Mouse (Mus musculus) lung, embryonic 14.5 days (tissue): Measurements from ENCODE around the gene Pcif1. TPM values are rescaled to one million over a fixed set of nuclear protein-coding genes. Genes with fewer than 3 reads are reported as not detected.

Source experiments
- ATAC-seq: fragments of 200-750 bp; cut with Nextera tagmentation; 2 replicates; pipeline ENCODE4 v1.8.0; 2017; ENCODE audit warnings: mild to moderate bottlenecking, moderate TSS enrichment, moderate library complexity; ENCODE audit not compliant: insufficient read depth
- DNase-seq: peaks from one replicate; pipeline ENCODE4 v3.0.0-alpha.2; 2015
- H3K27ac ChIP-seq: fragments of 300-500 bp; sonication (generic); 2 replicates; pipeline ENCODE4 v1.5.1; 2014; ENCODE audit warnings: low read depth, mild to moderate bottlenecking, moderate library complexity
- H3K27me3 ChIP-seq: fragments of 300-500 bp; sonication (generic); 2 replicates; pipeline ENCODE4 v1.6.1; 2014; ENCODE audit warnings: low read length, control low read depth; ENCODE audit not compliant: insufficient read depth
- H3K36me3 ChIP-seq: fragments of 300-500 bp; sonication (generic); 2 replicates; pipeline ENCODE4 v1.6.1; 2014; ENCODE audit warnings: control low read depth; ENCODE audit not compliant: insufficient read depth
- H3K4me1 ChIP-seq: fragments of 300-500 bp; sonication (generic); 2 replicates; pipeline ENCODE4 v1.6.1; 2014; ENCODE audit warnings: antibody characterized with exemption, control low read depth; ENCODE audit not compliant: insufficient read depth
- H3K4me2 ChIP-seq: fragments of 300-500 bp; sonication (generic); 2 replicates; pipeline ENCODE4 v1.6.1; 2014; ENCODE audit warnings: mild to moderate bottlenecking
- H3K4me3 ChIP-seq: fragments of 300-500 bp; sonication (generic); 2 replicates; pipeline ENCODE4 v1.5.1; 2014; ENCODE audit warnings: low read depth, low read length
- H3K9ac ChIP-seq: fragments of 300-500 bp; sonication (generic); 2 replicates; pipeline ENCODE4 v1.6.1; 2014
- H3K9me3 ChIP-seq: fragments of 300-500 bp; sonication (generic); 2 replicates; pipeline ENCODE4 v1.6.1; 2016; ENCODE audit warnings: low read depth, low read length, control low read depth
- CTCF ChIP-seq: IDR thresholded peaks from 2 replicates; pipeline ENCODE4 v1.5.1; 2016; ENCODE audit warnings: antibody characterized with exemption, low read depth
- WGBS: fragments of 180-500 bp; shearing (Covaris S2); extraction: QIAGEN DNeasy Blood & Tissue Kit; methylation state at CpG from one replicate; pipeline ENCODE4 v1.1.7; 2014; 5-methylcytosine and 5-hydroxymethylcytosine counted together
- polyA plus RNA-seq: library from polyadenylated mRNA; unstranded; fragments of >200 nt; fragmentation: Nextera tagmentation; extraction: Ambion mirVana; gene quantifications from 2 replicates; pipeline ENCODE4 v1.2.1, GENCODE M21; 2014

Gene Pcif1
- polyA plus RNA-seq, 1 experiment from 2014 or later, result 83.0 TPM

DNA sequence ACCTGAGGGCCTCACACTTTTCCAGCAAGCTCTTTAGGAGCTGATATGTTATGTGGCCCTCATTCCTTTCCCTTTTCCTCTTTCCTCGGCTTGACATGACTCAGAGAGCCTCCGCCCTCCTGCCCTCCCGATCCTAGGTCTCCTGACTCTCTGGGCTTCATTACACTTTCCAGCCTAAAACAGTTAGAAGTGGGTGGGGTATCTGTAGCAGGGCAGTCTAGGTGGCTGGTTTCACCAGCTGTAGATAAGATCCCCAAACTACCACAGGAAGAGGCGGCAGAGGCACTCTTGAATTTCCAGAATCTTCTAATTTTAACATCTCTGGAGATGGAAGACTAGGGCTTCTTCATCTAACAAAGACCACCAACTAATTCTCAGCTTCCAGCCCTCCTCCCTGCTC, 14.5 kb upstream of the Pcif1 start:
- Histone ChIP-seq H3K4me3 (no peak overlapping the region), H3K27ac (no peak overlapping the region), H3K9ac (no peak overlapping the region), H3K4me1 (peaks cover 26% of the 10 kb centered on the region), H3K4me2 (no peak overlapping the region), H3K27me3 (no peaks in the 10 kb centered on the region), H3K9me3 (peaks cover 5% of the 10 kb centered on the region; the same call in 1 of the 2 replicates), H3K36me3 (no peaks in the 10 kb centered on the region)
- 70% methylated on average over 4 of the region's 4 CpGs for WGBS
- ATAC-seq, result no peak
- TF ChIP-seq CTCF, result no peak
- no peak for DNase-seq

DNA sequence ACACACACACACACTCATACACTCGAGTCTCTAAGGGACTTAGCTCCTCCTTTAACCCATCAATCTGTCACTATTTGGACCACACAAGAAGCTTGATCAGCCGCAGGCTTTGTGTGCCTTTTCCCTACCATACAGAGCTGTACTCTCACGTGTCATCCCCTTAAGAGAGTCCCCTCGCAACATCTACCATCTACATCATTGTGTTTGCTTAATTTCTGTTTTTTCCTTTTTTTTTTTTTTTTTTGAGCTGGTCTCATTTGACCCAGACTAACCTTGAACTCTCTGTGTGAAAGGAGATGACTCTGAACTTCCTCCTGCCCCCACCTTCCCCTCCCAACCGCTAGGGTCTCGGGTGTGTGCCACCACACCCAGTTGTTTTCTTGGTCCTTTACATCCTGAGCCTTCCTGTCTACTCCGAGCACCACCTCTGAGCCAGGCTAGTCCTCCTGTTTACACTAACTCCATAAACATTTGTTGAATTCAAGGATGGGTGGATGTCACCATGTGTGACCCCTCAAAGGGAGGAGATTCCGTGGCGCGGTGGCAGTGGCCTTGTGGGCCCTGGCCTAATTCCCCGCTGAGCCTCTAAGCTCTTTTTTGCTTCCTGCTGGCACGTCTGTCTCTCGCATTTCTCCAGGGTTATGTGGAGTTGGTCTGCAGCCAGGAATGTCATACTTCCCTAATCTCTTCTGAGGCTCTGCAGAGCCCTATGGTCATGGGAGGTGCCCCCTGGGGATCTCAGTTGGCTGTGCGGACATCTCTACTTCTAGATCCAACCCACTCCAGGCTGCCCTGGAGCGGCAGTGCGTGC, 12.2 kb upstream of the Pcif1 start:
- no peaks in the 10 kb centered on the region for H3K36me3 ChIP-seq
- H3K27ac ChIP-seq, result peak overlapping the region; percentile 86
- 27% methylated on average over 16 of the region's 16 CpGs for WGBS
- H3K9ac ChIP-seq, result no peak overlapping the region
- ATAC-seq (peak; percentile 61), DNase-seq (peak; percentile 89)
- peak; percentile 34 for TF ChIP-seq CTCF
- peaks cover 5% of the 10 kb centered on the region; the same call in 1 of the 2 replicates for H3K9me3 ChIP-seq
- H3K27me3 ChIP-seq, result no peaks in the 10 kb centered on the region
- no peak overlapping the region for H3K4me3 ChIP-seq
- peaks cover 13% of the 10 kb centered on the region for H3K4me1 ChIP-seq
- no peak overlapping the region for H3K4me2 ChIP-seq

DNA sequence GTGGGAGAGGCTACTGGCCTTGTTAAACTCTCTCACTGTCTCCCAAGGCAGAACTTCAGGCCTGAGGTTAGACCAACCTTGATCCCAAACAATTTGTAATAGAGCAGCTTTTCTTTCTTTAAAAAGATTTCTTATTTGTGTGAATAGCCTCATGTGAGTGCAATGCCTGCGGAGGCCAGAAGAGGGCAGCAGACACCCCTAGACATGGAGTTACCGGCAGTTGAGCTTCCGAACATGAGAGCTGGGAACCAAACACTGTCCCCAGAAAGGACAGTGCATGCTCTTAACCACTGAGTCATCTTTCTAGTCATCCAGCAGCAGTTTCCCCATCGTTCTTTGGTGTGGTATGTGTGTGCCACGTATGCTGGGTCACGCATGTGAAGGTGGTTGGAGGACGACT, 11.5 kb upstream of the Pcif1 start:
- Histone ChIP-seq H3K4me1 (peaks cover 9% of the 10 kb centered on the region; the same call in 1 of the 2 replicates), H3K9ac (no peak overlapping the region), H3K27me3 (no peaks in the 10 kb centered on the region), H3K27ac (peak overlapping the region; percentile 86), H3K36me3 (no peaks in the 10 kb centered on the region), H3K4me3 (no peak overlapping the region), H3K4me2 (no peak overlapping the region), H3K9me3 (peaks cover 5% of the 10 kb centered on the region; the same call in 1 of the 2 replicates)
- WGBS, result 92% methylated on average over 7 of the region's 7 CpGs
- DNase-seq (no peak), ATAC-seq (no peak)
- TF ChIP-seq CTCF, result peak; percentile 59

DNA sequence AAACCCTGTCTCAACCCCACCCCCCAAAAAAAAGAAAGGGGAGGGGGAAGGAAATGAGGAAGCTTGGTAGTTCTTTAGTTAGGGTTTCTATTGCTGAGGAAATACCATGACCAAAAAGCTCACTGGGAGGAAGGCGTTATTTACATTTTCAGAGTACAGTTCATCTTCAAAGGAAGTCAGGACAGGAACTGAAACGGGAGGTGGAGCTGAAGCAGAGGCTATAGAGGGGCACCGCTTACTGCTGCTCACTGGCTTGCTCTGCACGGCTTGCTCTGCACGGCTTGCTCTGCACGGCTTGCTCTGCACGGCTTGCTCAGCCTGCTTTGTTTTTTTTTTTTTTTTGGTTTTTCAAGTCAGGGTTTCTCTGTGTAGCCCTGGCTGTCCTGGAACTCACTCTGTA, 10.6 kb upstream of the Pcif1 start:
- no peak overlapping the region for H3K9ac ChIP-seq
- DNase-seq, result peak; percentile 56
- H3K4me3 ChIP-seq, result no peak overlapping the region
- peaks cover 5% of the 10 kb centered on the region; the same call in 1 of the 2 replicates for H3K9me3 ChIP-seq
- no peaks in the 10 kb centered on the region for H3K27me3 ChIP-seq
- H3K27ac ChIP-seq, result no peak overlapping the region
- WGBS, result 39% methylated on average over 7 of the region's 7 CpGs
- no peak for TF ChIP-seq CTCF
- no peaks in the 10 kb centered on the region for H3K36me3 ChIP-seq
- peaks cover 5% of the 10 kb centered on the region; the same call in 1 of the 2 replicates for H3K4me1 ChIP-seq
- H3K4me2 ChIP-seq, result no peak overlapping the region
- no peak for ATAC-seq

DNA sequence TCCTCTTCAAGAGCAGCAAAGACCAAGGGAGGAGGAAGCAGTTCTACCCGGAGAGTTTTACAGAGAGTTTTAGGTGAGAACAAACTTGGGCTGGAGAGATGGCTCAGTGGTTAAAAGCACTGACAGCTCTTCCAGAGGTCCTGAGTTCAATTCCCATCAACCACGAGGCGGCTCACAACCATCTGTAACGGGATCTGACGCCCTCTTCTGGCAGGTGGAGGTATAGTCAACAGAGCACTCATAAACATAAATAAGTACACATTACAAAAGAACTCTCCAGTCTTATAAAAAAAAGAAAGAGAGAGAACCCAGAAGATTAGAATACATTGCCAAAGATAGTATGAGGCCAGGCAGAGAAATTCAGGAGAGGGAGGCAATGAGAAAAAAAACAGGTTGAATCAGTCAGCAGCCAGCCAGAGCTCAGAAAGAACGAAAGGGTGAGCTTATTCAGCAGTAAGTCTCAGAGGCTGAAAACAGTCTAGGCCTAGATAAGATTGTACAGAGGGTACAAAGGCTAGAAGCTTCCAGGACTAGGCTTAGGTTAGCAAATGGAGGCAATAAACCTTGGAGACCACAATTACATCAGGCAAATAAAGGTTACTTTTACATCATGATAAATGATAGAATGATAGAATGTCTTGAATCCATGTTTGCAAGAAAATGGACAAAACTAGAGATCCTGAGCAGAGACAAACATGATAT, 7.4 kb upstream of the Pcif1 start:
- DNase-seq, result no peak
- no peak overlapping the region for H3K9ac ChIP-seq
- no peaks in the 10 kb centered on the region for H3K36me3 ChIP-seq
- ATAC-seq, result no peak
- TF ChIP-seq CTCF, result no peak
- H3K4me2 ChIP-seq, result no peak overlapping the region
- H3K4me1 ChIP-seq, result peaks cover 5% of the 10 kb centered on the region; the same call in 1 of the 2 replicates
- no peak overlapping the region for H3K27ac ChIP-seq
- H3K27me3 ChIP-seq, result no peaks in the 10 kb centered on the region
- no peak overlapping the region for H3K4me3 ChIP-seq
- H3K9me3 ChIP-seq, result peaks cover 5% of the 10 kb centered on the region; the same call in 1 of the 2 replicates
- 60% methylated on average over 6 of the region's 6 CpGs for WGBS

DNA sequence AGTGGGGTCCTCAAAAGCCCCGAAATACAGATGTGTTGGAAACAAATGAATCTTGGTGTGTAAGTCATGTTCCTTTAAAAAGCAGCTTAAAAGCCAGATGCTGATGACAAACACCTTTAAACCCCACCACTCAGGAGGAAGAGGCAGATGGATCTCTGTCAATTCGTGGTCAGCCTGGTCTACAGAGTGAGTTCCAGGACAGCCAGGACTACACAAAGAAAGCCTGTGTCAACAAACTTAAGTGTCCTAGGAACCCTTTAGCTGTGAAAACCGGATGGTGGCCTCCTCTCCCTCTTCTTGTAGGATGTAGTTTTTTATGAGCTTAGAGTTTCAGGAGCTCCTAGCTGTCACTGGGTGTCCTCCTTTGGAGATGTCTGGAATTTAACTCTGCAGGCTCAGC, 5.5 kb upstream of the Pcif1 start:
- WGBS, result 29% methylated on average over 3 of the region's 3 CpGs
- no peak overlapping the region for H3K4me3 ChIP-seq
- H3K4me2 ChIP-seq, result no peak overlapping the region
- 0 out of 2 replicates have a peak, but pooled peaks cover 8% of the 10 kb centered on the region for H3K36me3 ChIP-seq
- H3K27me3 ChIP-seq, result no peaks in the 10 kb centered on the region
- DNase-seq, result no peak
- no peaks in the 10 kb centered on the region for H3K9me3 ChIP-seq
- peaks cover 6% of the 10 kb centered on the region for H3K4me1 ChIP-seq
- peak overlapping the region; percentile 63 for H3K27ac ChIP-seq
- no peak overlapping the region for H3K9ac ChIP-seq
- ATAC-seq, result no peak
- no peak for TF ChIP-seq CTCF

DNA sequence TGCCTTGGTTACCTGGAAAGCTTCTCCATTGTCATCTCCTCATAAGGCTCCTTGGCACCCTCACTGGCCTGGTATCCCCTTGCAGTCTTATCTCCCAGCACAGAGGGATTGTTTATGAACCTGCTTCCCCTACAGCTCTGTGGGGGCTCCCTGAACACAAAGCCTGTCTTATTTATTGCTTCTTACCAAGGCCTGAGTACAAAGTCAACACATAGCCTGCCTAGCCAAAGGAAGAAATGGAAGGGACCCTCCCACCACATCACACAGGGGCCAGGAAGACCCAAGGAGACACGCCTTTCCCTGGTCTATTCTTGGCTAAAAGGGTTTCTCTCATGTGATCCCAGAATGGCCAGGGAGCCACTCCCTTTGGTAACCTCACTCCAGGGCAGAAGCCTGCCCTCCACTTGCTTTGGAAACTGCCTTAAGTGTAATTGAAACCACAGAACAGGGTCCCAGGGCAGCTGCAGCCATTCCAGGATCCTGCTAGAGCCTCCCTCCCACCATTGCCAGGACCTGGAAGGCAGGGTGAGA, 4.8 kb upstream of the Pcif1 start:
- no peaks in the 10 kb centered on the region for H3K27me3 ChIP-seq
- H3K9me3 ChIP-seq, result no peaks in the 10 kb centered on the region
- TF ChIP-seq CTCF, result no peak
- peaks cover 6% of the 10 kb centered on the region for H3K4me1 ChIP-seq
- peak; percentile 65 for DNase-seq
- 0 out of 2 replicates have a peak, but pooled peaks cover 8% of the 10 kb centered on the region for H3K36me3 ChIP-seq
- no peak overlapping the region for H3K4me3 ChIP-seq
- peak overlapping the region; percentile 63 for H3K27ac ChIP-seq
- no peak overlapping the region for H3K4me2 ChIP-seq
- H3K9ac ChIP-seq, result no peak overlapping the region
- ATAC-seq, result no peak; the same call in 1 of the 2 replicates
- 15% methylated on average over 1 of the region's 1 CpGs for WGBS
